Mouse (Mus musculus): ENCODE results near the gene Nhsl2. TPM values are rescaled to one million over a fixed set of nuclear protein-coding genes. Genes with fewer than 3 reads are reported as not detected.

Gene Nhsl2
- polyA plus RNA-seq, 1 experiment = 0.49 TPM

GRCm38 (mm10) chrX:102071517-102071916 is 222.3 kb downstream of the Nhsl2 start:
- H3K27ac ChIP-seq (ENCODE audit: control insufficient read depth, insufficient read depth, low read depth, low read length) = no peak overlapping the region
- no peaks in the 10 kb centered on the region for H3K36me3 ChIP-seq (ENCODE audit: control insufficient read depth, insufficient read depth, low read length)
- peaks cover 6% of the 10 kb centered on the region; the same call in 1 of the 2 replicates for H3K4me1 ChIP-seq (ENCODE audit: control insufficient read depth, insufficient read depth, low read length)
- H3K4me3 ChIP-seq (ENCODE audit: control insufficient read depth, low read depth, low read length) = peak overlapping the region; percentile 80
- no peak for TF ChIP-seq POLR2A (IDR thresholded peaks at IDR 0.05; ENCODE audit: control insufficient read depth, low read depth, low read length)
- TF ChIP-seq CTCF (IDR thresholded peaks at IDR 0.05; ENCODE audit: control insufficient read depth, insufficient read depth, insufficient replicate concordance, low read depth, low read length) = no peak
- H3K27me3 ChIP-seq (ENCODE audit: control insufficient read depth, insufficient read depth, low read length) = no peaks in the 10 kb centered on the region

DNA sequence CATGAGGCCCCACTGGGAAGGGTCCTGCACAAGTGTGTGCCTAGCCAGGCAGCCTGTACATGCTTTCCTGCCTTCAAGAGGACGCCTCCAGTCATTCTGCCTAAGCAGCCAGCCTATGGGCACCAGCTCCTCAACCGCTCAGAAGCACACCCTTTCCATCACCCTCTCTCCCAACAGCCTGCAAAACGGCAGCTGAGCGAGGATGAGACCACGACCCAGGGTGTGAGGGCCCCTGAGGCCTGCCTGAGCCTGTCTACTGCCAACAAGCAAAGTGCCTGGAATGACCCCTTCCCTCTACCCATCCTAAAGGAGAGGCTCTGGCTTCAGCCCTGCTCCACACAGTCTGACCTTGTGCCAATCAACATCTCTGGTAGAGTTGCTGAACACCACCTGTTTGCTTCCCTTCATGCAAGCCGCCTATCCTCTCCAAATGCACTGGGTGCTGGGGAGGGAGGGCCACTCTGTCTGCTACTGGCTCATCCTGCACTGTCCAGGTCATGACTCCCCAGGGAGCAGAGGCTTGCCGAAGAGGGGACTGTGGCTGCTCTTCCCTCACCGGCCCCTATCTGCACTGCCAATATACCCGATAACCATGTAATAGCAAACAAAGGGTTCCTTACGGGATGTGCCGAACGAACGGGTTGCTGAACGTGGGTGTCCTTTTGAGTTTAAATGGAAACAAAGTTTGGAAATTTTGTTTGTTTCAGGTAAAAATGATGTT is 224.6 kb downstream of the Nhsl2 start:
- no peaks in the 10 kb centered on the region for H3K27me3 ChIP-seq (ENCODE audit: control insufficient read depth, insufficient read depth, low read length)
- H3K27ac ChIP-seq (ENCODE audit: control insufficient read depth, insufficient read depth, low read depth, low read length) = no peak overlapping the region
- no peaks in the 10 kb centered on the region for H3K36me3 ChIP-seq (ENCODE audit: control insufficient read depth, insufficient read depth, low read length)

DNA sequence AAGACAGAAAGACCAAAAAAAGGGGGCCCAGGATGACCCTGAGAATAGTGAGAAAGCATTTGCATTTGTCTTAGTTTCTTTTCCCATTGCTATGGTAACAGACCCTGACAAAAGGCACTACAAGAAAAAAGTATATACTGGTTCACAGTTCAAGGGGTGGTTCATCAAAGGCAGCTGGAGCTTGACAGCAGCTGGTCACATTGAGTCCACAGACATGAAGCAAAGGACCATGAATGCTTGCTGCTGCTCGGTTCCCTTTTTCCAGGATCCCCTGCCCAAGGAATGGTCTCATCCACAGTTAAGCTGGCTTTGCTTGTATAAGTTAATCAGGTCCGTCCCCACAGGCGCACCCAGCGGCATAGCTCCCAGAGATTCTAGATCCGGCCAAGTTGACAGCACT is 225.2 kb downstream of the Nhsl2 start:
- Histone ChIP-seq H3K27me3 (ENCODE audit: control insufficient read depth, insufficient read depth, low read length) (no peaks in the 10 kb centered on the region), H3K36me3 (ENCODE audit: control insufficient read depth, insufficient read depth, low read length) (no peaks in the 10 kb centered on the region), H3K4me1 (ENCODE audit: control insufficient read depth, insufficient read depth, low read length) (peaks cover 6% of the 10 kb centered on the region; the same call in 1 of the 2 replicates), H3K27ac (ENCODE audit: control insufficient read depth, insufficient read depth, low read depth, low read length) (no peak overlapping the region), H3K4me3 (ENCODE audit: control insufficient read depth, low read depth, low read length) (no peak overlapping the region)
- TF ChIP-seq POLR2A (IDR thresholded peaks at IDR 0.05; ENCODE audit: control insufficient read depth, low read depth, low read length) (no peak), CTCF (IDR thresholded peaks at IDR 0.05; ENCODE audit: control insufficient read depth, insufficient read depth, insufficient replicate concordance, low read depth, low read length) (no peak)

More for the DNA sequence above, 224.6 kb downstream of the Nhsl2 start:
- no peak overlapping the region for H3K4me3 ChIP-seq (ENCODE audit: control insufficient read depth, low read depth, low read length)
- peaks cover 6% of the 10 kb centered on the region; the same call in 1 of the 2 replicates for H3K4me1 ChIP-seq (ENCODE audit: control insufficient read depth, insufficient read depth, low read length)
- TF ChIP-seq POLR2A (IDR thresholded peaks at IDR 0.05; ENCODE audit: control insufficient read depth, low read depth, low read length) (no peak), CTCF (IDR thresholded peaks at IDR 0.05; ENCODE audit: control insufficient read depth, insufficient read depth, insufficient replicate concordance, low read depth, low read length) (no peak)

DNA sequence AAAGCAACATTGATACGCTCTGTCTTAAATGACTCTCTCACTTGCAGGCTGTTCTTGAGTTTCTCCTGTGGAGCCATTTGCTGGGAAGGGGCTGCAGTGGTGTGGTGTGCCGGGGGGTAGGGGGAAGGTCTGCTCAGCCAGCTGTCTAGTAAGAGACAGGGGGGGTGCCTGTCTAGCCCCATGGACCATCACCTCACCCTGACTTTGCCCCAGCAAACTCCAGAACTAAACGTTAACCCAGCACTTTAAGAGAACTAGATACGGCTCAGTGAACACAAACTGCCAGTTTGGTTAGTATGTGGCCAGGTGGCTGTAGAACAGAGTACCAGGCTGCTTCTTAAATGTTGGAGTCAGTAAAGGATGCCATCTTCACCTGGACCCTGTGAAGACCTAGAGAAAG is 226.0 kb downstream of the Nhsl2 start:
- no peak overlapping the region for H3K27ac ChIP-seq (ENCODE audit: control insufficient read depth, insufficient read depth, low read depth, low read length)
- no peaks in the 10 kb centered on the region for H3K27me3 ChIP-seq (ENCODE audit: control insufficient read depth, insufficient read depth, low read length)
- TF ChIP-seq POLR2A (IDR thresholded peaks at IDR 0.05; ENCODE audit: control insufficient read depth, low read depth, low read length) (no peak), CTCF (IDR thresholded peaks at IDR 0.05; ENCODE audit: control insufficient read depth, insufficient read depth, insufficient replicate concordance, low read depth, low read length) (no peak)
- H3K4me1 ChIP-seq (ENCODE audit: control insufficient read depth, insufficient read depth, low read length) = peaks cover 5% of the 10 kb centered on the region; the same call in 1 of the 2 replicates
- no peaks in the 10 kb centered on the region for H3K36me3 ChIP-seq (ENCODE audit: control insufficient read depth, insufficient read depth, low read length)
- H3K4me3 ChIP-seq (ENCODE audit: control insufficient read depth, low read depth, low read length) = no peak overlapping the region

DNA sequence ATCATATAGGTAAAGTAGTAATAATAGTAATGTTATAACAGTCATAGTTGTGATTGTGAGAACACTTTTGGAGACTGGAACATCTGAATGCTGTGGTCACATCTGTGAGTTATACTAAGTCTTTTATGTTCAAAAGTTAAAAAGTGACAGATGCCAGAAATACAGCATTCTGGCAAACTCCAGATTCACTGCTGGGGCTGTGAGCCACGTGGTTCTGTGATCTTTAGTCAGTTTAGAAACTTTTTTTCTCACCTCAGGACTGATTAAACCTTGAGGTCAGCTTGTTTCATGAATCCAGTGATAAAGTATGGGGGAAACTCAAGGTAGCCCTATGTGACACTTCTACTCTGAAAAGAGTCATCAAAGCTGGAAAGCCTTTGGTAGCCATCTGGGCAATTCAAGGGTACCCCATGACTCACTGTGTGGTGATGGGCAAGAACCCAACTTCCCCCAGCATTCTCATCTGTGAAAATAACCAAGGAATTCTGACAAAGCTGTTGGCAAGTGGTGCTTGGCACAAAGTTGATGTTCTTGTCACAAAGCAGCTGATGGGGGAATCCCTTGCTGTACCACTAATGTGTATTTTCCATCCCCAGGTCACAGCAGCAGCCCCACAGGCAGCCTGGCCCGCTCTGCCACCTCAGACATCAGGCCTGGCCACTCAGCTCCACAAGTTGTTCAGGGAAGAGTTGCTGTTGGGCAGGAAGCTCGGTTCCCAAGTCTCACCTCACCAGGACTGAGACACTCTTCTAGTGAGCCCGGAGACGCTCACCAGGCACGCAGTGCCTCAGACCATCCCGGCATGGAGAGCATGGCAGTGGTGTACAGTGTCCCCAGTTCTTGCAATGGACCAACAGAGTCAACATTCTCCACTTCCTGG is 227.9 kb downstream of the Nhsl2 start:
- TF ChIP-seq CTCF (IDR thresholded peaks at IDR 0.05; ENCODE audit: control insufficient read depth, insufficient read depth, insufficient replicate concordance, low read depth, low read length) (no peak), POLR2A (IDR thresholded peaks at IDR 0.05; ENCODE audit: control insufficient read depth, low read depth, low read length) (no peak)
- Histone ChIP-seq H3K4me3 (ENCODE audit: control insufficient read depth, low read depth, low read length) (no peak overlapping the region), H3K27me3 (ENCODE audit: control insufficient read depth, insufficient read depth, low read length) (no peaks in the 10 kb centered on the region), H3K36me3 (ENCODE audit: control insufficient read depth, insufficient read depth, low read length) (no peaks in the 10 kb centered on the region), H3K27ac (ENCODE audit: control insufficient read depth, insufficient read depth, low read depth, low read length) (no peak overlapping the region), H3K4me1 (ENCODE audit: control insufficient read depth, insufficient read depth, low read length) (no peaks in the 10 kb centered on the region)

- TF ChIP-seq POLR2A (IDR thresholded peaks at IDR 0.05; ENCODE audit: control insufficient read depth, low read depth, low read length) (no peak), CTCF (IDR thresholded peaks at IDR 0.05; ENCODE audit: control insufficient read depth, insufficient read depth, insufficient replicate concordance, low read depth, low read length) (no peak)
- H3K27ac ChIP-seq (ENCODE audit: control insufficient read depth, insufficient read depth, low read depth, low read length) = no peak overlapping the region
- no peaks in the 10 kb centered on the region for H3K27me3 ChIP-seq (ENCODE audit: control insufficient read depth, insufficient read depth, low read length)
- no peaks in the 10 kb centered on the region for H3K4me1 ChIP-seq (ENCODE audit: control insufficient read depth, insufficient read depth, low read length)
- no peaks in the 10 kb centered on the region for H3K36me3 ChIP-seq (ENCODE audit: control insufficient read depth, insufficient read depth, low read length)
- no peak overlapping the region for H3K4me3 ChIP-seq (ENCODE audit: control insufficient read depth, low read depth, low read length)
Observed at GRCm38 (mm10) chrX:102081076-102081475, 231.9 kb downstream of the Nhsl2 start.
